Mouse (Mus musculus) heart, embryonic 16.5 days (tissue): Measurements from ENCODE around the gene Taf5. TPM values are rescaled to one million over a fixed set of nuclear protein-coding genes. Genes with fewer than 3 reads are reported as not detected.

Experiments
- ATAC-seq: fragments of 200-750 bp; cut with Nextera tagmentation; replicated peaks from 2 replicates; pipeline ENCODE4 v1.8.0; 2017; ENCODE audit warnings: moderate number of reproducible peaks; ENCODE audit not compliant: insufficient read depth, low FRiP score; ENCODE audit errors: extremely low read depth
- H3K27ac ChIP-seq: fragments of 300-500 bp; sonication (generic); 2 replicates; pipeline ENCODE4 v1.5.1; 2014; ENCODE audit warnings: mild to moderate bottlenecking, low read length, control low read depth, moderate library complexity
- H3K27me3 ChIP-seq: fragments of 300-500 bp; sonication (generic); 2 replicates; pipeline ENCODE4 v1.6.1; 2014; ENCODE audit warnings: low read length, mixed read lengths; ENCODE audit not compliant: control insufficient read depth, insufficient read depth
- H3K36me3 ChIP-seq: fragments of 300-500 bp; sonication (generic); 2 replicates; pipeline ENCODE4 v1.6.1; 2014; ENCODE audit not compliant: control insufficient read depth, insufficient read depth
- H3K4me1 ChIP-seq: fragments of 300-500 bp; sonication (generic); 2 replicates; pipeline ENCODE4 v1.6.1; 2014; ENCODE audit warnings: low read length, mixed read lengths; ENCODE audit not compliant: control insufficient read depth, insufficient read depth
- H3K4me2 ChIP-seq: fragments of 300-500 bp; sonication (generic); 2 replicates; pipeline ENCODE4 v1.6.1; 2014; ENCODE audit warnings: low read depth, mild to moderate bottlenecking, control low read depth, low read length
- H3K4me3 ChIP-seq: fragments of 300-500 bp; sonication (generic); 2 replicates; pipeline ENCODE4 v1.5.1; 2014; ENCODE audit warnings: mild to moderate bottlenecking, control low read depth, low read length
- H3K9ac ChIP-seq: fragments of 300-500 bp; sonication (generic); 2 replicates; pipeline ENCODE4 v1.6.1; 2014; ENCODE audit warnings: low read length, control low read depth
- H3K9me3 ChIP-seq: fragments of 300-500 bp; sonication (generic); replicated peaks from 2 replicates; pipeline ENCODE4 v1.6.1; 2016; ENCODE audit warnings: low read length; ENCODE audit not compliant: control insufficient read depth
- WGBS: fragments of 180-500 bp; shearing (Covaris S2); extraction: QIAGEN DNeasy Blood & Tissue Kit; methylation state at CpG from one replicate; pipeline ENCODE4 v1.1.7; 2014; 5-methylcytosine and 5-hydroxymethylcytosine counted together
- polyA plus RNA-seq: library from polyadenylated mRNA; unstranded; fragments of >200 nt; fragmentation: Nextera tagmentation; extraction: Ambion mirVana; gene quantifications from 2 replicates; pipeline ENCODE4 v1.2.1, GENCODE M21; 2015

Gene Taf5
- polyA plus RNA-seq, 1 experiment from 2014 or later, result 2.7 TPM

DNA sequence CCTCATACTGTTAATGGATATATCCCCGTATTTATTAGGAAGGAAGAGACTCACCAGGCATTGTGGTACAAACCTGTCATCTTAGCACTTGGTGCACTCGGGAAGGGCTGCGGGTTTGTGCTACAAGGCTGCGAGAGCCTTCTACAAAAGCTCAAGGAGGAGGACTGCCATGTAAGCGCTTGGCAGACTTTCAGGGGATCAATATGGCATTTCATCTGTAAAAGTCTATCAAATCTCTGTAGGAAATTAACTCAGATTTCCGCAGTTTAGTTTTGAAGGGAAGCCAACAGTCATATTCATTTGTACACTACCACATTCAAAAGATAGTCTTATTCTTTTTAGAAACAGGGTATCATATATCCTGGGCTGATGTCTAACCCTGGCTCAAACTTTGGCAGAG lies 35.8 kb upstream of the Taf5 start:
- Histone ChIP-seq H3K9me3 (no peaks in the 10 kb centered on the region), H3K4me1 (no peaks in the 10 kb centered on the region), H3K4me2 (no peak overlapping the region), H3K9ac (no peak overlapping the region), H3K27me3 (no peaks in the 10 kb centered on the region), H3K27ac (no peak overlapping the region), H3K4me3 (no peak overlapping the region), H3K36me3 (peaks cover 7% of the 10 kb centered on the region)
- WGBS, result 86% methylated on average over 6 of the region's 6 CpGs
- no peak for ATAC-seq

DNA sequence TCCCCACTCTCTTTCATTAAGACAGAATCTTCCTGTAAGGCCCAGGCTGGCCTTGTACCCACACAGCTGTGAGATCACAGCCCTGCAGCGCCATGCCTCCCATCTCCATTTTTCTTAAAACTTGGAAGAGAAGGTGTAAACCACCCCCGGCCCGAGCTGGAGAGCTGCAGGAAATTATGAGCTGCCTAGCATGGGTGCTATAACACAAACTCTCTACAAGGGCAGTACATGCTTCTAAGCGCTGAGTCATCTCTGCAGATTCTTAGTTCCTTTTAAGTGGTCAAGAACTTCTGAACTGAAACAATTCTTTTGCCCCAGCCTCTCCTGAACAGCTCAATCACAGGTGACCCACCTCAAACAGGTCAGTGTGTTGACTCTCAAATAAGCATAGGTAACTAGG lies 32.6 kb upstream of the Taf5 start:
- Histone ChIP-seq H3K4me2 (no peak overlapping the region), H3K27ac (no peak overlapping the region), H3K4me1 (no peaks in the 10 kb centered on the region), H3K9me3 (no peaks in the 10 kb centered on the region), H3K36me3 (peaks cover 19% of the 10 kb centered on the region), H3K9ac (no peak overlapping the region), H3K4me3 (no peak overlapping the region), H3K27me3 (no peaks in the 10 kb centered on the region)
- 85% methylated on average over 4 of the region's 4 CpGs for WGBS
- ATAC-seq, result no peak

DNA sequence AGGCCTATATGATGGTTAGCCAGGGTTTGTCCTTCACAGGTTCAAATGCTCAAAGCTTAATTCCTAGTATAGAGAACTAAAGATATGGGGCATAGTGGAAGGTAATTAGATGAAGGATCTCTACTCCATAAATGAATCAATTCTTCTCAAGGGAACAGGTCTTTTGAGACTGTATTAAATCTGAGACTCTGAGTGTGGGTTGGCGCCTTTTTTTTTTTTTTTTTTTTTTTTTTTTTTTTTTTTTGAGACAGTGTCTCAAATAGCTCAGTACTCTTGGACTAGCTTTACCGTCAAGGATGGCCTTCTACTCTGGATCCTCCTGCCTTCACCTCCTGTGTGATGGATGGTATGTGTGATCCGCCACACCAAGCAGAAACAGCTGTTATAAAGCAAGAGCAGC lies 30.9 kb upstream of the Taf5 start:
- no peaks in the 10 kb centered on the region for H3K27me3 ChIP-seq
- peaks cover 20% of the 10 kb centered on the region for H3K36me3 ChIP-seq
- 85% methylated on average over 3 of the region's 3 CpGs for WGBS
- ATAC-seq, result no peak
- no peaks in the 10 kb centered on the region for H3K4me1 ChIP-seq
- no peak overlapping the region for H3K4me2 ChIP-seq
- H3K9ac ChIP-seq, result no peak overlapping the region
- H3K27ac ChIP-seq, result no peak overlapping the region
- no peaks in the 10 kb centered on the region for H3K9me3 ChIP-seq
- no peak overlapping the region for H3K4me3 ChIP-seq

GRCm38 (mm10) chr19:47040720-47041473 lies 26.6 kb upstream of the Taf5 start:
- Histone ChIP-seq H3K9ac (no peak overlapping the region), H3K4me3 (no peak overlapping the region), H3K9me3 (no peaks in the 10 kb centered on the region), H3K4me1 (no peaks in the 10 kb centered on the region), H3K36me3 (peaks cover 20% of the 10 kb centered on the region), H3K27ac (no peak overlapping the region), H3K4me2 (no peak overlapping the region), H3K27me3 (no peaks in the 10 kb centered on the region)
- WGBS, result 75% methylated on average over 3 of the region's 3 CpGs
- ATAC-seq, result no peak

DNA sequence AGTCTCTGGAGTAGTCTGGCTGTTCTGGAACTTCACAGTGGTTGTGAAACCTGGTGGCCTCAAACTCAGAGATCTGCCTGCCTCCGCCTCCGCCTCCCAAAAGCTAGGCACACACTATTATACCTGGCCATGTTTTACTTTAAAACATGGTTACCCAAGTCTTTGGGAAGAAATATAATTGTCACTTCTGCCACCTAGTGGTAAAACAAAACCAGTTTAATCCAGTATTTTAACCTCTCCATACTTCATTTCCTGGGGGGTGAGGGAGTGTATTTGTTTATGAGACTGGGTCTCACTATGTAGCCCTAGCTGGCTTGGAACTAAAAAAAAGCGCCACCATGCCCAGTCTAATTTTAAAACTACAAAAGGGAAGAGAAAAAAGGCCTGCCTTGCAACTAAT lies 23.9 kb upstream of the Taf5 start:
- ATAC-seq, result no peak
- H3K36me3 ChIP-seq, result peaks cover 21% of the 10 kb centered on the region
- 79% methylated on average over 3 of the region's 3 CpGs for WGBS
- H3K4me3 ChIP-seq, result no peak overlapping the region
- no peaks in the 10 kb centered on the region for H3K27me3 ChIP-seq
- H3K9me3 ChIP-seq, result no peaks in the 10 kb centered on the region
- no peak overlapping the region for H3K27ac ChIP-seq
- H3K4me2 ChIP-seq, result no peak overlapping the region
- no peaks in the 10 kb centered on the region for H3K4me1 ChIP-seq
- no peak overlapping the region for H3K9ac ChIP-seq

DNA sequence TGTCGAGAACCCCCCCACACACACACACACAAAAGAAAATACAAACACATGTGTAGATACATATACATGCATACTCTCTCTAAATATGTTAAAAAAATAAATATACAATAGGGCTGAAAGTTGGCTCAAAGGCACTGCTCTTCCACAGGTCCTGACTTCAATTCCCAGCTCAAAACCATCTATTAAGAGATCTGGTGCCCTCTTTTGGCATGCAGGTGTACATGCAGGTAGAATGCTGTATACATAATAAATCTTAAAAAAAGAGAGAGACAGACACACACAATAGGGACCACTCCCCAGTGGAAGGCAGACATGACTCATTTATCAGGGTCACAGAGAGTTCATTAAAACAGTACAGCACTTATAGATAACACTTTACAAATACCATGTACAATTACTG lies 21.2 kb upstream of the Taf5 start:
- WGBS, result 92% methylated on average over 1 of the region's 1 CpGs
- H3K4me1 ChIP-seq, result peaks cover 11% of the 10 kb centered on the region
- ATAC-seq, result no peak
- H3K4me3 ChIP-seq, result no peak overlapping the region
- no peak overlapping the region for H3K9ac ChIP-seq
- no peak overlapping the region for H3K4me2 ChIP-seq
- H3K27ac ChIP-seq, result no peak overlapping the region
- peaks cover 14% of the 10 kb centered on the region for H3K36me3 ChIP-seq
- no peaks in the 10 kb centered on the region for H3K27me3 ChIP-seq
- H3K9me3 ChIP-seq, result no peaks in the 10 kb centered on the region

GRCm38 (mm10) chr19:47047236-47047833 lies 20.2 kb upstream of the Taf5 start:
- no peak for ATAC-seq
- 82% methylated on average over 13 of the region's 13 CpGs for WGBS
- no peak overlapping the region for H3K27ac ChIP-seq
- H3K9me3 ChIP-seq, result no peaks in the 10 kb centered on the region
- peaks cover 11% of the 10 kb centered on the region for H3K4me1 ChIP-seq
- no peak overlapping the region for H3K9ac ChIP-seq
- peaks cover 14% of the 10 kb centered on the region for H3K36me3 ChIP-seq
- H3K4me3 ChIP-seq, result no peak overlapping the region
- no peak overlapping the region for H3K4me2 ChIP-seq
- no peaks in the 10 kb centered on the region for H3K27me3 ChIP-seq

- 63% methylated on average over 4 of the region's 4 CpGs for WGBS
- peak overlapping the region; percentile 82; the same call in 1 of the 2 replicates for H3K4me2 ChIP-seq
Measured at GRCm38 (mm10) chr19:47049061-47049460, 18.5 kb upstream of the Taf5 start.

DNA sequence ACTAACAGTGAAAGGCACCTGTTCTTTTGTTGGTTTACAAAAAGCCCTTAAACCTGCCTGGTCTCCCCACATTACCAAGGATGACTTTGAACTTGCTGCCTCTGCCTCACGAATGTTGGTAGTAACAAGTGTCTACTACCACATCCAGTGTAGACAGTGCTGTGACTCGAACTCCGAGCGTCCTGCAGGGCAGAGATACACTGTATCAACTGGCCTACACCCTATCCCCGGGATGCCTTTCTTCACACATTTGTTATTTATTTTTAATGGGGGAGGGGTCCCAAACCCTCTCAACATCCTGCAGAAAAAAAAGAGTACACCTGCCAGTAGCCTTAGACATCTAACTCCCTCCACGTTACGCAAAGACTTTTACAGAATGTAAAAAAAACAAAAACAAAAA lies 17.7 kb upstream of the Taf5 start:
- peak overlapping the region; percentile 80 for H3K4me3 ChIP-seq
- ATAC-seq, result no peak
- H3K4me1 ChIP-seq, result peaks cover 11% of the 10 kb centered on the region
- no peaks in the 10 kb centered on the region for H3K27me3 ChIP-seq
- no peaks in the 10 kb centered on the region for H3K9me3 ChIP-seq
- H3K4me2 ChIP-seq, result peak overlapping the region; percentile 82
- H3K27ac ChIP-seq, result no peak overlapping the region; the same call in 1 of the 2 replicates
- H3K36me3 ChIP-seq, result peaks cover 14% of the 10 kb centered on the region
- H3K9ac ChIP-seq, result peak overlapping the region; percentile 80
- 7% methylated on average over 7 of the region's 7 CpGs for WGBS

More at GRCm38 (mm10) chr19:47049061-47049460, 18.5 kb upstream of the Taf5 start:
- no peak overlapping the region for H3K9ac ChIP-seq
- no peak overlapping the region for H3K4me3 ChIP-seq
- no peaks in the 10 kb centered on the region for H3K9me3 ChIP-seq
- H3K27ac ChIP-seq, result no peak overlapping the region
- no peak for ATAC-seq
- H3K27me3 ChIP-seq, result no peaks in the 10 kb centered on the region
- peaks cover 14% of the 10 kb centered on the region for H3K36me3 ChIP-seq
- peaks cover 11% of the 10 kb centered on the region for H3K4me1 ChIP-seq
